Mouse (Mus musculus): ENCODE results near the gene Fgd3. TPM values are rescaled to one million over a fixed set of nuclear protein-coding genes. Genes with fewer than 3 reads are reported as not detected.

Fgd3 gene
- polyA plus RNA-seq, 1 experiment from 2014 or later = 0.29 TPM

DNA sequence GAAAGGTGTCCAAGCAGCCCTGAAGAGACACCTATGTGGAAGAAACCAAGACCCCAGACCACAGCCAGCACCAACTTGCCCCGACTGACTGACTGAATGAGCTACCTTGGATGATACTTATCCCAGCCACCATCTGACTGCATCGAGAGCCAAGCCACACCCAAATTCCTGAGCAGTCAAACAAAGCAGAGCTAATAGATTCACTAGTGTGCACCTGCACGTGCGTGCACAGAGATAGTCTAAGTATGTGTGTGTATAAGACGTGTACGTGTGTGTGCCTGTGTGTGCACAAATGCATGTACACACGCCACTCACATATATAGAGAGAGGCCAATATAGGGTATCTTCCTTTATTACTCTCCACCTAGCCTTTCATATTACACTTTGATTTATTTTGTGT is 8.5 kb downstream of the Fgd3 start:
- H3K4me1 ChIP-seq (ENCODE audit: control insufficient read depth, insufficient read depth, low read length) = peaks cover 15% of the 10 kb centered on the region
- H3K4me2 ChIP-seq (ENCODE audit: low read depth, low read length) = no peak overlapping the region
- no peak for ATAC-seq (replicated peaks; ENCODE audit: extremely low read depth, insufficient read depth, low FRiP score)
- H3K9me3 ChIP-seq (replicated peaks; ENCODE audit: control insufficient read depth, low read length) = no peaks in the 10 kb centered on the region
- no peak overlapping the region for H3K9ac ChIP-seq (ENCODE audit: low read length)
- WGBS = 74% methylated on average over 7 of the region's 7 CpGs
- no peak overlapping the region for H3K27ac ChIP-seq (ENCODE audit: low read length)
- no peaks in the 10 kb centered on the region for H3K36me3 ChIP-seq (ENCODE audit: control insufficient read depth, insufficient read depth)
- H3K4me3 ChIP-seq (ENCODE audit: low read length) = no peak overlapping the region
- H3K27me3 ChIP-seq (ENCODE audit: control insufficient read depth, insufficient read depth, low read length) = no peaks in the 10 kb centered on the region

- Histone ChIP-seq H3K27me3 (ENCODE audit: control insufficient read depth, insufficient read depth, low read length) (no peaks in the 10 kb centered on the region), H3K9me3 (replicated peaks; ENCODE audit: control insufficient read depth, low read length) (no peaks in the 10 kb centered on the region), H3K4me1 (ENCODE audit: control insufficient read depth, insufficient read depth, low read length) (peaks cover 17% of the 10 kb centered on the region), H3K36me3 (ENCODE audit: control insufficient read depth, insufficient read depth) (no peaks in the 10 kb centered on the region), H3K27ac (ENCODE audit: low read length) (no peak overlapping the region), H3K4me3 (ENCODE audit: low read length) (no peak overlapping the region), H3K9ac (ENCODE audit: low read length) (no peak overlapping the region), H3K4me2 (ENCODE audit: low read depth, low read length) (no peak overlapping the region)
- 63% methylated on average over 1 of the region's 1 CpGs for WGBS
- ATAC-seq (replicated peaks; ENCODE audit: extremely low read depth, insufficient read depth, low FRiP score) = no peak
Observed at GRCm38 (mm10) chr13:49309501-49309900, 10.6 kb downstream of the Fgd3 start.

DNA sequence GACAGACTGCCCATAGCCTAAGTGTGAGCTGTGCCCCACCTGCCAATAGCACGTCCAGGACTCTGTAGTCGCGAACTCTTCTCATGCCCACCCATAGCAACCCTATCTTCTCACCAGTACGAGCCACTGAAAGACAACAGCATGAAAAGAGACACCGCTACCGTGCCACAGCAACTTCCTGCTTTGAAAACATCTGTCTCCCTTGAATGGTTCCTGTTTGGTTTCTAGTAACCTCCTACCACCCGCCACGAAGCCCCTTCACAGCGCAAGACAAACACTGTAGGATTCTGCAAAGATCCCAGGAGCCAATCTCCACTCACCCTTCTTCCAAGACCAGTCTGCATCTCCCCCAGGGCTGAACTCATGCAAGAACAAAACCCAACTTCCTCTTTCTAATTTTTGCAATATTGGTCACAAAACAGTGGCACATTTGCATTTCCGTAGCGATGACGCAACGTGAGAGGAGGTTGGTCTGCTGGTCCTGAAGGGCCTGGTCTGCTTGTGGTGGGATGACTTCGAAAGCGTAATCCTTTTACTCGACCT is 11.2 kb downstream of the Fgd3 start:
- H3K4me2 ChIP-seq (ENCODE audit: low read depth, low read length) = peak overlapping the region; percentile 53

GRCm38 (mm10) chr13:49308206-49308605 is 11.9 kb downstream of the Fgd3 start:
- Histone ChIP-seq H3K36me3 (ENCODE audit: control insufficient read depth, insufficient read depth) (no peaks in the 10 kb centered on the region), H3K9ac (ENCODE audit: low read length) (no peak overlapping the region), H3K9me3 (replicated peaks; ENCODE audit: control insufficient read depth, low read length) (no peaks in the 10 kb centered on the region), H3K4me3 (ENCODE audit: low read length) (peak overlapping the region; percentile 23), H3K27me3 (ENCODE audit: control insufficient read depth, insufficient read depth, low read length) (no peaks in the 10 kb centered on the region), H3K4me2 (ENCODE audit: low read depth, low read length) (peak overlapping the region; percentile 53), H3K27ac (ENCODE audit: low read length) (peak overlapping the region; percentile 82), H3K4me1 (ENCODE audit: control insufficient read depth, insufficient read depth, low read length) (peaks cover 17% of the 10 kb centered on the region)
- 85% methylated on average over 4 of the region's 4 CpGs for WGBS
- no peak for ATAC-seq (replicated peaks; ENCODE audit: extremely low read depth, insufficient read depth, low FRiP score)

More for the DNA sequence above, 11.2 kb downstream of the Fgd3 start:
- 78% methylated on average over 16 of the region's 16 CpGs for WGBS
- H3K27me3 ChIP-seq (ENCODE audit: control insufficient read depth, insufficient read depth, low read length) = no peaks in the 10 kb centered on the region
- H3K27ac ChIP-seq (ENCODE audit: low read length) = peak overlapping the region; percentile 14; the same call in 1 of the 2 replicates
- peaks cover 17% of the 10 kb centered on the region for H3K4me1 ChIP-seq (ENCODE audit: control insufficient read depth, insufficient read depth, low read length)
- ATAC-seq (replicated peaks; ENCODE audit: extremely low read depth, insufficient read depth, low FRiP score) = no peak
- H3K9ac ChIP-seq (ENCODE audit: low read length) = no peak overlapping the region; the same call in 1 of the 2 replicates
- no peaks in the 10 kb centered on the region for H3K9me3 ChIP-seq (replicated peaks; ENCODE audit: control insufficient read depth, low read length)
- H3K4me3 ChIP-seq (ENCODE audit: low read length) = peak overlapping the region; percentile 23
- H3K36me3 ChIP-seq (ENCODE audit: control insufficient read depth, insufficient read depth) = no peaks in the 10 kb centered on the region

GRCm38 (mm10) chr13:49307311-49307969 is 12.7 kb downstream of the Fgd3 start:
- no peaks in the 10 kb centered on the region for H3K27me3 ChIP-seq (ENCODE audit: control insufficient read depth, insufficient read depth, low read length)
- H3K27ac ChIP-seq (ENCODE audit: low read length) = peak overlapping the region; percentile 82
- no peaks in the 10 kb centered on the region for H3K36me3 ChIP-seq (ENCODE audit: control insufficient read depth, insufficient read depth)
- peak overlapping the region; percentile 53 for H3K4me2 ChIP-seq (ENCODE audit: low read depth, low read length)
- WGBS = 2% methylated on average over 10 of the region's 10 CpGs
- peak overlapping the region; percentile 27 for H3K4me3 ChIP-seq (ENCODE audit: low read length)
- H3K9me3 ChIP-seq (replicated peaks; ENCODE audit: control insufficient read depth, low read length) = no peaks in the 10 kb centered on the region
- H3K9ac ChIP-seq (ENCODE audit: low read length) = peak overlapping the region; percentile 35; the same call in 1 of the 2 replicates
- peaks cover 17% of the 10 kb centered on the region for H3K4me1 ChIP-seq (ENCODE audit: control insufficient read depth, insufficient read depth, low read length)
- peak; percentile 77 for ATAC-seq (replicated peaks; ENCODE audit: extremely low read depth, insufficient read depth, low FRiP score)

DNA sequence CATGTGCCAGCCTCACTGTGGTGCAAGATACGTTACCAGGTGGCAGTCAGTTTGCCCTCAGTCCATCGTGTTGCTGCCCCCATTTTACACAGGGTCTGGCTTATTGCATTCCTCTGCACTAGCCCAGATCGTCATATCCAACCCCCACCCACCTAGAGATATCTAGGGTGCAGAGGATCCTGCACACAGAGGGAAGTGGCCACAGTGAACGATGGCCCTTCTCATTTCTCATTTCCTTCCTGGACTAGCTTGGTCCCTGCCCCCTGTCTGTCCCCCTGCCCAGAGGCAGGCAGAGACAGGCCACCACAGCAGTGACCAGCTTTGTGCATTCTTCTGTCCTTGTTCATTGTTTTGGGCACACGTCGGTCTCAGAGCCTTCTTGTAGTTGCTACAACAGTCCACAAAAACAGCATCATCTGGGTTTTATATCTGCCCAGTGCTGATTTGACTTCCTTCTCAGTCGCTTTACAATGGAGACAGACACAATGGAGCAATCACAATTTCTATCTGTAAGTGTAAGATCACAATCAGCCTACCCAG is 13.3 kb downstream of the Fgd3 start:
- no peaks in the 10 kb centered on the region for H3K36me3 ChIP-seq (ENCODE audit: control insufficient read depth, insufficient read depth)
- peak overlapping the region; percentile 27 for H3K4me3 ChIP-seq (ENCODE audit: low read length)
- H3K27me3 ChIP-seq (ENCODE audit: control insufficient read depth, insufficient read depth, low read length) = no peaks in the 10 kb centered on the region
- peaks cover 17% of the 10 kb centered on the region for H3K4me1 ChIP-seq (ENCODE audit: control insufficient read depth, insufficient read depth, low read length)
- no peaks in the 10 kb centered on the region for H3K9me3 ChIP-seq (replicated peaks; ENCODE audit: control insufficient read depth, low read length)
- H3K9ac ChIP-seq (ENCODE audit: low read length) = peak overlapping the region; percentile 35; the same call in 1 of the 2 replicates
- peak overlapping the region; percentile 82 for H3K27ac ChIP-seq (ENCODE audit: low read length)
- WGBS = 24% methylated on average over 7 of the region's 7 CpGs
- peak; percentile 20; the same call in 1 of the 2 replicates for ATAC-seq (replicated peaks; ENCODE audit: extremely low read depth, insufficient read depth, low FRiP score)
- peak overlapping the region; percentile 53 for H3K4me2 ChIP-seq (ENCODE audit: low read depth, low read length)

DNA sequence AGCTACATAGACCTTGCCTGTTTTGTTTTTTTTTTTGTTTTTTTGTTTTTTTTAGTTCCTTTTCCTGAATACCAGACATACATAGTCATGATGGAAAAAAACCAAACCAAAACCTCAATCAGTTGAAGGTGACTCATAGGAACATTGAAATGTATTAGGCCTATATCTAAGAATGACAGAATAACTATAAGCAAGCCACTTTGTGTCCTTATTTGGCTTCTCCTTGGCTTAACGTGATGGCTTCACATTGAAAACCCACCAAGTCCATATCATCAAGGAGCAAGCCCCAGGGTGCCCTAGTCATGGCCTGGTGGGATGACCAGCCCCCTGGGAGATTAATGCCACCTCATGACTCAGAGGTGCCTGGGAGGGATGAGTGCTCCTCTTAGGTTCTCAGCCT is 19.3 kb downstream of the Fgd3 start:
- ATAC-seq (replicated peaks; ENCODE audit: extremely low read depth, insufficient read depth, low FRiP score) = no peak
- Histone ChIP-seq H3K9me3 (replicated peaks; ENCODE audit: control insufficient read depth, low read length) (no peaks in the 10 kb centered on the region), H3K4me3 (ENCODE audit: low read length) (no peak overlapping the region), H3K9ac (ENCODE audit: low read length) (no peak overlapping the region), H3K27ac (ENCODE audit: low read length) (no peak overlapping the region), H3K27me3 (ENCODE audit: control insufficient read depth, insufficient read depth, low read length) (no peaks in the 10 kb centered on the region), H3K4me2 (ENCODE audit: low read depth, low read length) (no peak overlapping the region), H3K4me1 (ENCODE audit: control insufficient read depth, insufficient read depth, low read length) (no peaks in the 10 kb centered on the region), H3K36me3 (ENCODE audit: control insufficient read depth, insufficient read depth) (no peaks in the 10 kb centered on the region)
- 53% methylated on average over 1 of the region's 1 CpGs for WGBS

- Histone ChIP-seq H3K4me2 (ENCODE audit: low read depth, low read length) (no peak overlapping the region), H3K9ac (ENCODE audit: low read length) (no peak overlapping the region), H3K27me3 (ENCODE audit: control insufficient read depth, insufficient read depth, low read length) (no peaks in the 10 kb centered on the region), H3K27ac (ENCODE audit: low read length) (no peak overlapping the region), H3K36me3 (ENCODE audit: control insufficient read depth, insufficient read depth) (no peaks in the 10 kb centered on the region), H3K9me3 (replicated peaks; ENCODE audit: control insufficient read depth, low read length) (no peaks in the 10 kb centered on the region), H3K4me3 (ENCODE audit: low read length) (no peak overlapping the region), H3K4me1 (ENCODE audit: control insufficient read depth, insufficient read depth, low read length) (no peaks in the 10 kb centered on the region)
- 67% methylated on average over 14 of the region's 14 CpGs for WGBS
- ATAC-seq (replicated peaks; ENCODE audit: extremely low read depth, insufficient read depth, low FRiP score) = no peak
Observed at GRCm38 (mm10) chr13:49298514-49299381, 21.4 kb downstream of the Fgd3 start.

Data from heart, embryonic 16.5 days (tissue).